Mouse (Mus musculus) layer of hippocampus, postnatal 36 days (tissue): ENCODE results near the gene Frmpd2. TPM values are rescaled to one million over a fixed set of nuclear protein-coding genes. Genes with fewer than 3 reads are reported as not detected.
A peak's percentile ranks its signal among the peaks of the same experiment; 100 is the strongest.
"Not testable (repeated sequence)": the region's sequence is repeated elsewhere in the genome, so short reads cannot be mapped to it uniquely, and the experiment has no call there.

Experiments used
- DNase-seq, 2 experiments: peaks; one replicate each; pipeline ENCODE4 v3.0.0; 2022
- total RNA-seq, 2 experiments: library from RNA; stranded (reverse); gene quantifications; 2 replicates each; pipeline ENCODE4 v1.2.3; 2021

Frmpd2 gene
- total RNA-seq, result 1 to 10 TPM in 1 of 2 experiments, under 1 TPM in 1; 0.42 to 1.0 TPM

- no peak for DNase-seq
Measured at GRCm38 (mm10) chr14:33471331-33471730, at the start of gene Frmpd2. TSS of gene Frmpd2 (plus strand) at chr14:33471696.

- no peak for DNase-seq
Measured at GRCm38 (mm10) chr14:33423003-33423402, 48.5 kb upstream of the Frmpd2 start.

GRCm38 (mm10) chr14:33424124-33424523, 47.4 kb upstream of the Frmpd2 start:
- DNase-seq, result no peak

DNA sequence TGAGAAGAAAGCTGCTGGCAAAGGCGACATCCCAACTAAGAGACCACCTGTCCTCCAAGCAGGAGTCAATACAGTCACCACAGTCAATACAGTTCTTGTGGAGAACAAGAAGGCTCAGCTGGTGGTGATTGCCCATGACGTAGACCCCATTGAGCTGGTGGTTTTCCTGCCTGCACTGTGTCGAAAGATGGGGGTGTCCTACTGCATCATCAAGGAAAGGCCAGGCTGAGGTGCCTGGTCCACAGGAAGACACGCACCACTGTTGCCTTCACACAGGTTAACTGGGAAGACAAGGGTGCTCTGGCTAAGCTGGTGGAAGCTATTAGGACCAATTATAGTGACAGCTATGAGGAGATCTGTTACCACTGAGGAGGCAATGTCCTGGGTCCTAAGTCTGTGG, 39.0 kb upstream of the Frmpd2 start:
- DNase-seq, result not testable (repeated sequence)

- DNase-seq, result no peak
Measured at GRCm38 (mm10) chr14:33443780-33444179, 27.7 kb upstream of the Frmpd2 start.

- DNase-seq, result no peak
Measured at GRCm38 (mm10) chr14:33445962-33446361, 25.5 kb upstream of the Frmpd2 start.

DNA sequence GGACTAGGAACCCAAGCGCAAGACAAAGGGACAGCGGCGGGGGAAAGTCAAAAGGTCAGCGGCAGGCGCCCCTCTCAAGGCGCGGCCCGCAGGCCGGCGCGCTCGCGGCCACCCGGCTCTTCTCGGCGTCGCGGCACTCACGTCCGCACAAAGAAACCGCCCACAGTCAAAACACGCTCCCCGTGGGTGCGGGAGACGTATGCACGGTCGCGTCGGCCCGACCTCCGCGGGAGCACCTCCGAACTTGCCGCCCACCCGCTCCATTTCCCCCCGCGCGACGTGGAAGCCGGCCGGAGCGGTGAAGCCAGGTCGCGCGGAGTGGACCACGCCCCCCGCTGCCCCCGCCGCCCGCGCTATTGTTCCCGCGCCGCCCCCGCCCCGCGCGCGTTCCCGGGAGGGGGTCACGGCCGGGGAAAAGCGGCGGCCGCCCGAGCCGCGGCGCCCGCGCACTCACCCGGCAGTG, 24.9 kb upstream of the Frmpd2 start:
- peak in 1 of 2 experiments; percentile 45 for DNase-seq

DNA sequence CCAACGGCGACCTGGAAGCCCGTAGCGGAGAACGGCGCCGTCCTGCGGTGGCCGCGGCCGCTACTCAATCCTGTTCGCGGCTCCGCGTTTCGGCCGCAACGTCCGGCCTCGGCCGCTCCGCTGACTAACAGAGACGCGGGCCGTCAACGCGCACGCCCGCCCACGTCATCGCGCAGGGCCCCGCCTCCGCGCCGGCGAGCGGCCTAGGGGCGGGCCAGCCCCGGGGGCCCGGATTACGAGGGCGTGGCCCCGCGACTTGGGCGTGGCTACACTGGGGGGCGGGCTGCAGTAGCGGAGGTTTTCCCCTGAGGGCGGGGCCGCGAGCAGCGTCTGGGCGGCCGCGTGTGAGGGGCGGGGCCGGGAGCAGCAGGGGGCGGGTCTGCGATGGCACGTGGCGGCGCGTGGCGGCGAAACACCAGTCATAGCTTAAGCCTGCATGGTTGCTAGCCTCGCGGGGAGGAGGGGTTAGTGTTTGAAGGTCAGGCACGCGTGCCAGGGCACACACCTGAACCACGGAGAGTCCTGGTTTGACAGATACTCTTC, 24.4 kb upstream of the Frmpd2 start, which contains the start of gene Mapk8:
Gene Mapk8, minus strand, starts transcription at position 132 of the 543 bp plus-strand sequence.
- DNase-seq, result peak; percentile 97

DNA sequence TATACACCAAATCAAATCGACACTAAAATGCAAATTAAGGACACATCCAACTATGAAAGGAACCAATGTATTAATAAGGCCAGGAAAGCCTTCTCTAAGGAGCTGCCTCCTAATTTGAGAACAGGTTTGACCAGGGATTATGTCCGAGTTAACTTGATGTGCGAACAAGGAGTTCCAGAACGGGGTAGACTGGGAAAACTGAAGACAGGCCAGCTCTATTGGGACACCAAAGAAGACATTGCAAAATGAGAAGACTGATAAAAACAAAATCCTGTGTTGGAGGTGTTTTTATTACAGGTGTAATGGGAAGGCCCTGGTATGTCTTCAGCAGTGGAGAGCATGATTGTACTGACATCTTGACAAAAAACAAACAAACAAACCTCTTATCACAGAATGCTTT, 23.2 kb upstream of the Frmpd2 start:
- no peak for DNase-seq

DNA sequence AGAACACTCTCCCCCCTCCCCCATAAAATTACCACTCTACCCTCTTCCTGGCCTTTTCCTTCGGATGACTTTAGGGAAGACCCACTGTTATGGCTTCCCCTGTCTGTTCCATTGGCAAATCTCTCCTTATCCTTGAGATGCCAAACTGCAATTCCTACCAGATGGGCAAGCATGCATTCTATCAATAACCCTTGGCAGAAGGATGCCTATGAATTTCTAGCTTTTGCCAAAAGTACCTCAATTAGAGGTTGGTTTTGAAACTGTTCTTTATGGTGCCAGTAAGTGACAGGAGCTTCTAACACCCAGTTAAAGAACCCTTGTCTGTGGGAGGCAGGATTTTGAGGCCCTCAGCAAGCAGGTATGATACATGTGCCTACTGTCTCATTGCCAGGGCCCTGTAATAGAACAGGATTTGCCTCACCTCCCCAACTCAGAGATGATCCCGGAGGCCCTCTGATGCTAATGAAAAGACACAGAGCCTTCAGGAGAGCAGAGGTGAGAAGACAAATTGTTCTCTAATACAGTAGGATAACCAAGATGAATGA, 22.1 kb upstream of the Frmpd2 start:
- DNase-seq, result no peak

DNA sequence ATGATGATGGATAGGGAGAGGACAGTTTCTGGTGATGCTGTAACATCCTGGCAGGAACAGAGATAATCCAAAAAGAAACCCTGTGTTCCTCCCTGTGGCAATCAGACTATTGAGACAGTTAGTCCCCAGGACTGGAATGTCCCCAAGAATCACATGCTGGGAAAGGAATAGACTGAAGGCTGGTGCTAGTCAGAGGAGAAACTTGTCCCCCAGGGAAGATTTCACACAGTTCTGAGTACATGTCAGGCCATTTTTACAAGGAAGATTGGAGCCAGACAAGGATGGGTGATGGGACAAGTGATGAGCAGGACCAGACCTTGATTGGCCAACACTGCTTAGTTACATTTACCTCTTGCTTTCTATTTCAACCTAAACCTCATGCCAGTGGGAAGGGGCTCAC, 21.2 kb upstream of the Frmpd2 start:
- DNase-seq, result no peak

DNA sequence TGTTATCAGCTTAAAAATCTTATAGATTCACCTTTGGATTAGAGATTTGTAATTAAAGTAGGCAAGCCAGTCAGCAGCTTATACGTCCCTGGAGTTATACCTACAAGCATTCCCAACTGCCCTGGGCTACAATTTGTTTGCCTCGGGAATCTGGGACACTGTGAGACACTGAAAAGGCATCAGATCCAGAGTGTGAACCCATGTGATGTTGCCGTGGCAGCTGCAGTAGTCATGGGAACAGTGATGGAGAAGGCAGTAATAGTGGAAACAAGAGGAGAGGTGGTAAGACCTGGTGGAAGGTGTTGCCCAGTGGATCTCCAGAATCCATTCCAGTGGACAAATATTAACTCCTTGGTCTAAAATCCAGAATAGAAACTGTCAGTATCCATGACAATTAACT, 7.8 kb upstream of the Frmpd2 start:
- DNase-seq, result no peak

GRCm38 (mm10) chr14:33467766-33468165, 3.7 kb upstream of the Frmpd2 start:
- DNase-seq, result no peak

GRCm38 (mm10) chr14:33474461-33474860, 3.0 kb downstream of the Frmpd2 start:
- no peak for DNase-seq

DNA sequence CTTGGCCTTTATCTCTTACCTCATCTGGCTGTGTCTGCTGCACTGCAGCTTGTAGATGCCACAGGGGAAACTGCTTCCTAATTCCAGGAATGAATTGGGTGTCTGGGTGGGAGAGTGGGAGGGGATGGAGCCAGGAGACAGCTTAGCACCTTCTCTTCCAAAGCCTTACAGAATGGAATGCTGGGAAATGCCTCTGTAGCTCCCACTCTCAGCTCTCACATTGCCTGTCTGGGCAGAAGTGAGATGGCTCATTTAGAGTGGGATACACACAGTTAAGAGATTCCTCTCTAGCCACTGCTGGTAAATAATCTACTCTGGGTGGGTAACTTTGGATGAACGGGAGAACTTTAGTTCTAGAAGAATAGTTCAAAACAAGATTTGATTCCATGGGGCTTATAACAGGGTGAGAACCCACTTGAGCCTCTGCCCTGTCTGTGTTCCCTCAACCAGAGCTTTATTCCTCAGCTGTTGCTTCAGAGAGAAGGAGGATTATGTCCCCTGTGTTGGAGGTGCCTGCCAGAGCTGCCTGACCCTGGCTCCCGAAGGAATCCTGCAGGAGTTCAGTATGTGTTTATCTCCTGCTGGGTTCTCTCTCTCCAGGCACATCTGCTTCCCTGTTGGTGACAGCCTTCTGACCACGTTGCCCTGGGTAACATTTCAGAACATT, 4.7 kb downstream of the Frmpd2 start:
- DNase-seq, result no peak

GRCm38 (mm10) chr14:33481991-33482390, 10.5 kb downstream of the Frmpd2 start:
- no peak for DNase-seq

DNA sequence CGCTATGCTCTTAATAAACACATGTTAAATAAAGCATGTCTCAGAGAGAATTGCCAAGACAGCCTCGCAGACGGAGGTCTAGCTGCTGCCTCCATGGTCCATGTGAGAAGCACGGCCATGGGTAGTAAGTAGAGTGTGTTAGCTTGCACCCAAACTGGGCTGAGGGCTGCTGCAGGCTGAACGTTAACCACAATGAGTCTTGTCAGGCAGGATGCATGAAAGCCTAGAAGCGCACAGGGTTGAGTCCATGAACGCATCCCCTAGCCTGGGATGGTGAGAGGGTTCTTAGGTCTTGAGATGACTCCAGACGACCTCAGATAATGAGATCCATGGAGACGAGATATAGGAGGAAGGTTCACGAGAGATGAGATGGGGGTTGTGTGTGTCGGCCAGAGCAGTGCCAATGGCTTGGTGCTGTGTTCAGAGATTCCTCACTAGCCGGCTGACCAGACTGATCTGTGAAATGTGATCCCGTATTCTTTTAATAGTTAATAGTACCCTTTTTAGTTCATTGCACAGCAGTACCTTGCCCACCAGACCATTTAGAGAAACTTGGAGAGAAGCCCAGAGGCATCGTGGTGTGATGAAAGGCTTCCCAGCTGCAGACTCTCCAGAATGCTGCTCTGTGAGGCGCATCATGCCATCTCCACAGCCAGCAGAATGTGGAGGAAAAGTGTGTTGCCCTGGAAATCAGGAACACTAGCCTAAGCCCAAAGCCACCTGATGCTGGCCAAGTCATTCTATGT, 16.5 kb downstream of the Frmpd2 start:
- DNase-seq, result no peak

DNA sequence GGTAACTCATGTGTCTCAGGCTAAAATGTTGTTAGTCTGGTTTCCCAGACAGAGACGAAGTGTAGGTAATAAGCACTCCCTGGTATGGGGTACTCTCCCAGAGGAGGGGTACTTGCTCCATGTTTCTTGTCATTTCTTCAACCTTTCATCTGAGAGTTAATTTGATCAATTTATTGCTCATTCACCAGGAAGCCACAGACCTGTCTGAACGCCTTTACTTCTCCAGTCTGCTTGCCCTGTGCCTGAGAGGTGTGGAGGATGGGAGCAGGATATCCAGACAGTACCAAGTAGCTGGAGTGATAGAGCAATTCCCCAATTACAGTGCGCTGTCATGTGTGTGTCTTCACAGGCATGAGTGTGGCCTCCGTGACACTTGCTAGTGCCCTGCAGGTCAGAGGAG, 23.7 kb downstream of the Frmpd2 start:
- no peak for DNase-seq

- DNase-seq, result peak in 1 of 2 experiments; percentile 19
Measured at GRCm38 (mm10) chr14:33497418-33497817, 25.9 kb downstream of the Frmpd2 start.

- no peak for DNase-seq
Measured at GRCm38 (mm10) chr14:33498849-33499248, 27.4 kb downstream of the Frmpd2 start.

DNA sequence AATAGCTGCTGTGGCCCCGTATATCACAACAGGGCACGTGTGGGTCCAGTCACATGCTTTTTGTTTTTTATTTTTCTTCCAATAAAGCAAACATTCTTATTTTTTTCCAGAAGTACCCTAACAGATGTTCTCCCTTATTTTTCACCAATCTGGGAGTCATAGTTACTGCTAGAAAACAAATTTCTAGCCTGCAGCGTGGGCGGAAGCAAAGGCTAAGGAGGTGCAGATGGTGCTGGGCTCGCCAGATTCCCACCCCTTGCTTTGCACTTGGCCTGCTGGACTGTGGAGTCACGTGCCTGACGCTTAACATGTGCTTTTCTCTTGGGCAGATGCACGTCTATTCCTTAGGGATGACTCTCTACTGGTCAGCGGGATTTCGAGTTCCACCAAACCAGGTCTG, 29.1 kb downstream of the Frmpd2 start:
- DNase-seq, result peak in 1 of 2 experiments; percentile 41

GRCm38 (mm10) chr14:33503311-33503710, 31.8 kb downstream of the Frmpd2 start:
- no peak for DNase-seq

GRCm38 (mm10) chr14:33506696-33507095, 35.2 kb downstream of the Frmpd2 start:
- no peak for DNase-seq
